Comparison of ENCODE assay signal across 18 mouse cellular contexts in the genomic region with DNA sequence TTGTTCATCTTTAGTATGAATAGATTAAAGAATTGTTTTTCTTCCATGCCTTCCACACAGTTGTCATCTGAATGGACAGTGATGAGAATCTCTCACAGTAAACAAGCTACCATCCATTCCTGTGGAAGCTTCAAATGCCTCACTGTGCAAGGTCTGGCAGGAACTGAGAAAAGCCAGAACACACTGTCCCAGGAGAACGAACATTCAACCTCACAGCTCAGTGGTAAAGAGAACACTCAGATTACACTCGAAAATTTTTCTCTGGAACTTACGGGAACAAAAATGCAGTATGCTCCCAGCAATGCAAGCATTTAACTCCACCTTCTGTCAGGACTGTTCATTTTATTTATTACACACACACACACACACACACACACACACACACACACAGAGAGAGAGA. TPM values are rescaled to one million over a fixed set of nuclear protein-coding genes. Genes with fewer than 3 reads are reported as not detected.
DNase-seq lines count a peak whose midpoint lies in the region; ATAC-seq and TF ChIP-seq lines count a peak whose summit lies in the region.
"Had no signal": no experiment of that assay in that cellular context is flagged by ENCODE, and none has a peak within 500 bp of the region (broad histone marks: within the 10 kb centered on the region; RNA-seq: fewer than 3 reads in every experiment).

No protein-coding gene starts in this region.

- no peak overlapping the region for H3K4me3 ChIP-seq in heart, adult 2 months
- no peak overlapping the region for H3K4me3 ChIP-seq in limb, embryonic 12.5 days (replicated peaks)
- no peak overlapping the region for H3K4me3 ChIP-seq in limb, embryonic 10.5 days
- no peak overlapping the region for H3K4me3 ChIP-seq in limb, embryonic 13.5 days
- H3K4me3 ChIP-seq: hindbrain, embryonic 13.5 days; midbrain, embryonic 12.5 days; neural tube, embryonic 15.5 days had no signal

- ATAC-seq in limb, embryonic 12.5 days (ENCODE audit: insufficient number of reproducible peaks, insufficient read depth, low FRiP score, low TSS enrichment, low read depth), result no peak
- ATAC-seq in limb, embryonic 13.5 days (ENCODE audit: low FRiP score, low read depth), result no peak
- ATAC-seq: activated CD4-positive, CD25-positive, alpha-beta regulatory T cell, adult 4 months; forebrain, embryonic 14.5 days had no signal

- H3K9ac ChIP-seq in heart, adult 2 months (ENCODE audit: low read depth, low read length), result no peak overlapping the region
- H3K9ac ChIP-seq in limb, embryonic 12.5 days (replicated peaks), result no peak overlapping the region
- H3K9ac ChIP-seq in limb, embryonic 13.5 days, result no peak overlapping the region
- H3K9ac ChIP-seq: hindbrain, embryonic 13.5 days; midbrain, embryonic 12.5 days; neural tube, embryonic 15.5 days had no signal

- no peaks in the 10 kb centered on the region for H3K9me3 ChIP-seq in limb, embryonic 12.5 days
- no peaks in the 10 kb centered on the region for H3K9me3 ChIP-seq in limb, embryonic 10.5 days (replicated peaks)
- H3K9me3 ChIP-seq in limb, embryonic 13.5 days, result peaks cover 6% of the 10 kb centered on the region; the same call in 1 of the 2 replicates
- H3K9me3 ChIP-seq: midbrain, embryonic 12.5 days; neural tube, embryonic 15.5 days had no signal

- TF ChIP-seq EP300 in heart, adult 2 months (IDR thresholded peaks at IDR 0.05; ENCODE audit: insufficient read depth, low read depth, low read length), result no peak

- TF ChIP-seq POLR2A in heart, adult 2 months (IDR thresholded peaks at IDR 0.05; ENCODE audit: insufficient read depth, low read depth, low read length), result no peak

- peaks cover 10% of the 10 kb centered on the region for H3K79me2 ChIP-seq in heart, adult 2 months (replicated peaks; ENCODE audit: control insufficient read depth, insufficient read depth, low read length)

- H3K4me1 ChIP-seq in heart, adult 2 months (ENCODE audit: control insufficient read depth, insufficient read depth, low read length), result peaks cover 24% of the 10 kb centered on the region
- H3K4me1 ChIP-seq in limb, embryonic 12.5 days (replicated peaks), result peaks cover 46% of the 10 kb centered on the region
- peaks cover 35% of the 10 kb centered on the region for H3K4me1 ChIP-seq in limb, embryonic 10.5 days
- H3K4me1 ChIP-seq in limb, embryonic 13.5 days, result peaks cover 44% of the 10 kb centered on the region
- H3K4me1 ChIP-seq: neural tube, embryonic 15.5 days had no signal

- WGBS in heart, adult 2 months, result 21% methylated on average over 3 of the region's 3 CpGs
- WGBS in limb, embryonic 12.5 days, result 29% methylated on average over 3 of the region's 3 CpGs
- WGBS in limb, embryonic 10.5 days, result 39% methylated on average over 3 of the region's 3 CpGs
- WGBS in limb, embryonic 13.5 days, result 21% methylated on average over 3 of the region's 3 CpGs

- H3K36me3 ChIP-seq in heart, adult 2 months (ENCODE audit: control insufficient read depth, insufficient read depth, low read length), result peaks cover 6% of the 10 kb centered on the region
- H3K36me3 ChIP-seq in limb, embryonic 12.5 days, result peaks cover 6% of the 10 kb centered on the region; the same call in 1 of the 2 replicates
- 0 out of 2 replicates have a peak, but pooled peaks cover 2% of the 10 kb centered on the region for H3K36me3 ChIP-seq in limb, embryonic 10.5 days
- H3K36me3 ChIP-seq in limb, embryonic 13.5 days, result 0 out of 2 replicates have a peak, but pooled peaks cover 5% of the 10 kb centered on the region
- H3K36me3 ChIP-seq: hindbrain, embryonic 13.5 days; midbrain, embryonic 12.5 days; neural tube, embryonic 15.5 days had no signal

- peak overlapping the region; percentile 31; the same call in 1 of the 2 replicates for H3K27ac ChIP-seq in heart, adult 2 months
- H3K27ac ChIP-seq in limb, embryonic 12.5 days, result peak overlapping the region; percentile 53; the same call in 1 of the 2 replicates
- no peak overlapping the region for H3K27ac ChIP-seq in limb, embryonic 10.5 days
- peak overlapping the region; percentile 29; the same call in 1 of the 2 replicates for H3K27ac ChIP-seq in limb, embryonic 13.5 days
- H3K27ac ChIP-seq: hindbrain, embryonic 13.5 days; macrophage; midbrain, embryonic 12.5 days; neural tube, embryonic 15.5 days had no signal

- no peaks in the 10 kb centered on the region for H3K27me3 ChIP-seq in heart, adult 2 months (ENCODE audit: control insufficient read depth, insufficient read depth, low read length)
- H3K27me3 ChIP-seq in limb, embryonic 12.5 days, result no peaks in the 10 kb centered on the region
- no peaks in the 10 kb centered on the region for H3K27me3 ChIP-seq in limb, embryonic 10.5 days (ENCODE audit: low read depth, poor library complexity, severe bottlenecking)
- H3K27me3 ChIP-seq in limb, embryonic 13.5 days, result peaks cover 2% of the 10 kb centered on the region; the same call in 1 of the 2 replicates
- H3K27me3 ChIP-seq: neural tube, embryonic 15.5 days had no signal

- TF ChIP-seq CTCF in heart, adult 2 months (IDR thresholded peaks at IDR 0.05), result no peak

- intact Hi-C loops in heart, adult 2 months (cut with DNase I), result no loop called here

- DNase-seq in heart, adult 2 months, result no peak
- no peak for DNase-seq in heart, adult 9 months (ENCODE audit: low spot score in 2 of 2)
- DNase-seq in limb, embryonic 10.5 days (ENCODE audit: low spot score), result no peak
- DNase-seq in T-cell, adult 2 months (ENCODE audit: low spot score), result no peak
- no peak for DNase-seq in neural tube, embryonic 10.5 days (ENCODE audit: extremely low spot score, low spot score)
- DNase-seq: B cell, adult 2 months; kidney, adult 2 months; kidney, postnatal 14 days; lung, adult 18-20 months; thymus, adult 2 months had no signal

- H3K4me2 ChIP-seq in limb, embryonic 12.5 days, result no peak overlapping the region
- no peak overlapping the region for H3K4me2 ChIP-seq in limb, embryonic 13.5 days (replicated peaks)
- H3K4me2 ChIP-seq: hindbrain, embryonic 13.5 days; midbrain, embryonic 12.5 days; neural tube, embryonic 15.5 days had no signal

RNA-seq across cellular contexts. Expression of a gene that starts 13.2 kb away (rescaled TPM):
- 10 to 100 TPM; 41.2 to 47.6 TPM for total RNA-seq in heart, adult 2 months (2021)
- polyA plus RNA-seq in heart, adult 2 months (2012; rRNA removed), result 27.2 and 32.6 TPM in 2 replicates
- 17.5 and 20.3 TPM in 2 replicates for polyA plus RNA-seq in limb, embryonic 12.5 days (2016; fragmentation: Nextera tagmentation; extraction: Ambion mirVana)
- 12.1 and 13.6 TPM in 2 replicates for polyA plus RNA-seq in limb, embryonic 10.5 days (2016; fragmentation: Nextera tagmentation; extraction: Ambion mirVana)
- polyA plus RNA-seq in limb, embryonic 13.5 days (2015; fragmentation: Nextera tagmentation; extraction: Ambion mirVana), result 23.1 and 25.4 TPM in 2 replicates

RNA-seq across cellular contexts. Expression of a gene that starts 54.8 kb away (rescaled TPM):
- under 1 TPM; 0.30 to 0.47 TPM for total RNA-seq in heart, adult 2 months (2021)
- 0.18 and 0.38 TPM in 2 replicates for polyA plus RNA-seq in heart, adult 2 months (2012; rRNA removed)
- polyA plus RNA-seq in limb, embryonic 12.5 days (2016; fragmentation: Nextera tagmentation; extraction: Ambion mirVana), result 2.7 and 3.1 TPM in 2 replicates
- 0.73 and 1.3 TPM in 2 replicates for polyA plus RNA-seq in limb, embryonic 10.5 days (2016; fragmentation: Nextera tagmentation; extraction: Ambion mirVana)
- 4.4 and 4.5 TPM in 2 replicates for polyA plus RNA-seq in limb, embryonic 13.5 days (2015; fragmentation: Nextera tagmentation; extraction: Ambion mirVana)
